Mouse (Mus musculus) spleen, adult 2 months (tissue): ENCODE results near the gene Cass4.

Source experiments
- CTCF ChIP-seq: fragments of 200-500 bp; IDR thresholded peaks from 2 replicates; pipeline ENCODE4 v1.5.1; 2011; ENCODE audit warnings: mild to moderate bottlenecking, inconsistent platforms; ENCODE audit not compliant: insufficient read depth, insufficient read length, insufficient replicate concordance; ENCODE audit errors: extremely low read depth
- POLR2A ChIP-seq: fragments of 200-500 bp; IDR thresholded peaks from 2 replicates; pipeline ENCODE4 v1.6.1; 2011; ENCODE audit warnings: low read depth, low read length, inconsistent platforms

GRCm38 (mm10) chr2:172399901-172400300, 6.3 kb downstream of the Cass4 start:
- TF ChIP-seq CTCF = no peak
- TF ChIP-seq POLR2A = no peak
